Comparison of ENCODE assay signal across 15 mouse cellular contexts in genomic region chr13:107483967-107484629, GRCm38 (mm10).
A peak's percentile ranks its signal among the peaks of the same experiment; 100 is the strongest.
DNase-seq lines count a peak whose midpoint lies in the region; ATAC-seq and TF ChIP-seq lines count a peak whose summit lies in the region.
"Had no signal": no experiment of that assay in that cellular context is flagged by ENCODE, and none has a peak within 500 bp of the region (broad histone marks: within the 10 kb centered on the region; RNA-seq: fewer than 3 reads in every experiment).

No protein-coding gene starts in this region.

- no peaks in the 10 kb centered on the region for H3K9me3 ChIP-seq in heart, embryonic 13.5 days
- H3K9me3 ChIP-seq in forebrain, postnatal 0 days (ENCODE audit: low read length) = no peaks in the 10 kb centered on the region
- H3K9me3 ChIP-seq in midbrain, embryonic 11.5 days (ENCODE audit: control insufficient read depth, low read length) = no peaks in the 10 kb centered on the region
- no peaks in the 10 kb centered on the region for H3K9me3 ChIP-seq in neural tube, embryonic 15.5 days (replicated peaks)
- H3K9me3 ChIP-seq: embryonic facial prominence, embryonic 15.5 days; limb, embryonic 12.5 days had no signal

- 33% methylated on average over 12 of the region's 12 CpGs for WGBS in heart, embryonic 13.5 days
- 17% methylated on average over 12 of the region's 12 CpGs for WGBS in forebrain, postnatal 0 days
- 39% methylated on average over 12 of the region's 12 CpGs for WGBS in midbrain, embryonic 11.5 days
- 26% methylated on average over 12 of the region's 12 CpGs for WGBS in neural tube, embryonic 15.5 days

- H3K36me3 ChIP-seq in heart, embryonic 13.5 days = no peaks in the 10 kb centered on the region
- H3K36me3 ChIP-seq in forebrain, postnatal 0 days (ENCODE audit: insufficient read depth) = no peaks in the 10 kb centered on the region
- H3K36me3 ChIP-seq in midbrain, embryonic 11.5 days (ENCODE audit: control insufficient read depth, insufficient read depth, low read length) = no peaks in the 10 kb centered on the region
- no peaks in the 10 kb centered on the region for H3K36me3 ChIP-seq in neural tube, embryonic 15.5 days
- H3K36me3 ChIP-seq: embryonic facial prominence, embryonic 15.5 days; limb, embryonic 12.5 days had no signal

- H3K4me2 ChIP-seq in heart, embryonic 13.5 days = 0 out of 2 replicates have a peak overlapping the region, but pooled peaks have one; percentile 33
- H3K4me2 ChIP-seq in forebrain, postnatal 0 days (ENCODE audit: low read depth) = no peak overlapping the region
- no peak overlapping the region for H3K4me2 ChIP-seq in midbrain, embryonic 11.5 days
- no peak overlapping the region for H3K4me2 ChIP-seq in neural tube, embryonic 15.5 days
- H3K4me2 ChIP-seq: embryonic facial prominence, embryonic 15.5 days; heart, embryonic 11.5 days; limb, embryonic 12.5 days had no signal

- peaks cover 10% of the 10 kb centered on the region for H3K4me1 ChIP-seq in heart, embryonic 13.5 days
- peaks cover 8% of the 10 kb centered on the region; the same call in 1 of the 2 replicates for H3K4me1 ChIP-seq in forebrain, postnatal 0 days (ENCODE audit: insufficient read depth)
- peaks cover 8% of the 10 kb centered on the region for H3K4me1 ChIP-seq in midbrain, embryonic 11.5 days (ENCODE audit: control insufficient read depth, insufficient read depth, low read length)
- H3K4me1 ChIP-seq in neural tube, embryonic 15.5 days = peaks cover 15% of the 10 kb centered on the region

- H3K4me3 ChIP-seq in heart, embryonic 13.5 days = no peak overlapping the region
- H3K4me3 ChIP-seq in forebrain, postnatal 0 days (ENCODE audit: low read depth, low read length) = no peak overlapping the region
- no peak overlapping the region for H3K4me3 ChIP-seq in midbrain, embryonic 11.5 days (ENCODE audit: low read depth, low read length)
- H3K4me3 ChIP-seq in neural tube, embryonic 15.5 days (replicated peaks) = no peak overlapping the region
- H3K4me3 ChIP-seq: embryonic facial prominence, embryonic 15.5 days; limb, embryonic 12.5 days had no signal

- H3K27me3 ChIP-seq in heart, embryonic 13.5 days (replicated peaks) = no peaks in the 10 kb centered on the region
- H3K27me3 ChIP-seq in forebrain, postnatal 0 days (ENCODE audit: insufficient read depth, low read length) = no peaks in the 10 kb centered on the region
- H3K27me3 ChIP-seq in midbrain, embryonic 11.5 days (ENCODE audit: control insufficient read depth, insufficient read depth, low read length) = no peaks in the 10 kb centered on the region
- H3K27me3 ChIP-seq in neural tube, embryonic 15.5 days (replicated peaks) = no peaks in the 10 kb centered on the region
- H3K27me3 ChIP-seq: embryonic facial prominence, embryonic 15.5 days; limb, embryonic 12.5 days had no signal

- ATAC-seq in heart, embryonic 13.5 days (ENCODE audit: extremely low read depth, insufficient number of reproducible peaks, low FRiP score, low TSS enrichment) = no peak
- peak; percentile 40; the same call in 1 of the 2 replicates for ATAC-seq in forebrain, postnatal 0 days
- ATAC-seq in midbrain, embryonic 11.5 days (ENCODE audit: low FRiP score) = peak; percentile 79
- peak; percentile 55; the same call in 1 of the 2 replicates for ATAC-seq in neural tube, embryonic 15.5 days (ENCODE audit: low FRiP score)
- no peak for ATAC-seq in CD4-positive, CD25-positive, alpha-beta regulatory T cell, adult 4 months
- ATAC-seq: liver, postnatal 0 days had no signal

- intact Hi-C loops in heart, postnatal 14 days (cut with DNase I) = no loop called here

- TF ChIP-seq CTCF in forebrain, postnatal 0 days (IDR thresholded peaks at IDR 0.05; ENCODE audit: low read depth) = no peak

- no peak overlapping the region for H3K27ac ChIP-seq in heart, embryonic 13.5 days (replicated peaks)
- H3K27ac ChIP-seq in forebrain, postnatal 0 days (ENCODE audit: low read depth, low read length) = no peak overlapping the region
- H3K27ac ChIP-seq in midbrain, embryonic 11.5 days (ENCODE audit: low read depth, low read length) = no peak overlapping the region
- 0 out of 2 replicates have a peak overlapping the region, but pooled peaks have one; percentile 10 for H3K27ac ChIP-seq in neural tube, embryonic 15.5 days (replicated peaks)
- H3K27ac ChIP-seq: embryonic facial prominence, embryonic 15.5 days; limb, embryonic 12.5 days had no signal

- no peak for DNase-seq in heart, postnatal 14 days
- DNase-seq in forebrain, postnatal 0 days = no peak
- no peak for DNase-seq in midbrain, embryonic 11.5 days (ENCODE audit: low spot score, missing footprints)
- DNase-seq in right cerebral cortex, adult 2 months (ENCODE audit: low spot score in 2 of 2) = no peak
- no peak for DNase-seq in urinary bladder, adult 18-20 months (ENCODE audit: low spot score in 2 of 2)
- DNase-seq: cerebellum, adult 9-11 months; kidney, postnatal 10 days; liver, postnatal 0 days; right cerebral cortex, postnatal 14 days had no signal

- H3K9ac ChIP-seq in heart, embryonic 13.5 days = no peak overlapping the region
- H3K9ac ChIP-seq in forebrain, postnatal 0 days = no peak overlapping the region
- no peak overlapping the region for H3K9ac ChIP-seq in midbrain, embryonic 11.5 days (ENCODE audit: low read length)
- H3K9ac ChIP-seq in neural tube, embryonic 15.5 days (replicated peaks) = no peak overlapping the region
- H3K9ac ChIP-seq: embryonic facial prominence, embryonic 15.5 days; limb, embryonic 12.5 days; liver, postnatal 0 days had no signal

Comparison
In these comparisons a context has a peak if more than half of its experiments do, and no peak if none do; other contexts are left out.
1. ATAC-seq: peak in forebrain, postnatal 0 days (single experiment), midbrain, embryonic 11.5 days (single experiment) and neural tube, embryonic 15.5 days (single experiment); none in heart, embryonic 13.5 days (single experiment) and CD4-positive, CD25-positive, alpha-beta regulatory T cell, adult 4 months (single experiment).